Mouse (Mus musculus) stomach, postnatal 0 days (tissue): ENCODE data around the gene Tpst1.

Experiments
- CTCF ChIP-seq: IDR thresholded peaks from 2 replicates; pipeline ENCODE4 v1.5.1; 2016; ENCODE audit warnings: antibody characterized with exemption, low read depth, mild to moderate bottlenecking, moderate library complexity
- EP300 ChIP-seq: optimal IDR thresholded peaks from 2 replicates; pipeline ENCODE3; 2016; ENCODE audit warnings: antibody characterized with exemption

GRCm38 (mm10) chr5:130173012-130173411, 99.9 kb downstream of the Tpst1 start:
- no peak for TF ChIP-seq EP300
- no peak for TF ChIP-seq CTCF
